Mouse (Mus musculus) CD4-positive helper T cell, adult 2 months (primary cell): ENCODE data around the gene Gm21739.
"Not testable (repeated sequence)": the region's sequence is repeated elsewhere in the genome, so short reads cannot be mapped to it uniquely, and the experiment has no call there.

Experiments used
- DNase-seq: peaks from one replicate; pipeline ENCODE4 v3.0.0-alpha.2; 2012; ENCODE audit warnings: low read depth, missing footprints, low spot score

Gm21739 gene

GRCm38 (mm10) chrY:44264344-44264743, at the start of gene Gm21739:
Gene Gm21739 (minus strand): TSS chrY:44264444.
- DNase-seq, result not testable (repeated sequence)
